Mouse (Mus musculus) hindbrain, embryonic 16.5 days (tissue): ENCODE measurements at regions not wholly inside any gene's neighbourhood (a gene's known extent, or its start where the extent isn't known, plus 50 kb on each side); places are given as distances from the start of the nearest gene placed in this dataset.
"Not testable (repeated sequence)": the region's sequence is repeated elsewhere in the genome, so short reads cannot be mapped to it uniquely, and the experiment has no call there.

ENCODE experiments used
- ATAC-seq: fragments of 200-750 bp; cut with Nextera tagmentation; 2 replicates; pipeline ENCODE4 v1.8.0; 2017; ENCODE audit warnings: moderate TSS enrichment, moderate library complexity
- H3K27ac ChIP-seq: fragments of 300-500 bp; sonication (generic); 2 replicates; pipeline ENCODE4 v1.5.1; 2014; ENCODE audit warnings: low read depth, mild to moderate bottlenecking, control low read depth, low read length, moderate library complexity
- H3K27me3 ChIP-seq: fragments of 300-500 bp; sonication (generic); replicated peaks from 2 replicates; pipeline ENCODE4 v1.6.1; 2014; ENCODE audit warnings: low read length; ENCODE audit not compliant: control insufficient read depth, insufficient read depth
- H3K36me3 ChIP-seq: fragments of 300-500 bp; sonication (generic); 2 replicates; pipeline ENCODE4 v1.6.1; 2014; ENCODE audit warnings: mild to moderate bottlenecking, low read length, moderate library complexity, mixed read lengths; ENCODE audit not compliant: control insufficient read depth, insufficient read depth
- H3K4me1 ChIP-seq: fragments of 300-500 bp; sonication (generic); 2 replicates; pipeline ENCODE4 v1.6.1; 2014; ENCODE audit warnings: low read depth, low read length; ENCODE audit not compliant: control insufficient read depth, insufficient read depth
- H3K4me2 ChIP-seq: fragments of 300-500 bp; sonication (generic); 2 replicates; pipeline ENCODE4 v1.6.1; 2014; ENCODE audit warnings: mild to moderate bottlenecking, low read length, control low read depth, moderate library complexity
- H3K4me3 ChIP-seq: fragments of 300-500 bp; sonication (generic); 2 replicates; pipeline ENCODE4 v1.5.1; 2014; ENCODE audit warnings: mild to moderate bottlenecking, low read length, control low read depth, moderate library complexity
- H3K9ac ChIP-seq: fragments of 300-500 bp; sonication (generic); 2 replicates; pipeline ENCODE4 v1.6.1; 2014; ENCODE audit warnings: low read depth, mild to moderate bottlenecking, control low read depth, low read length, moderate library complexity
- H3K9me3 ChIP-seq: fragments of 300-500 bp; sonication (generic); 2 replicates; pipeline ENCODE4 v1.6.1; 2014; ENCODE audit warnings: mild to moderate bottlenecking, low read length, moderate library complexity; ENCODE audit not compliant: control insufficient read depth
- WGBS: fragments of 180-500 bp; shearing (Covaris S2); extraction: QIAGEN DNeasy Blood & Tissue Kit; methylation state at CpG from one replicate; pipeline ENCODE4 v1.1.7; 2014; 5-methylcytosine and 5-hydroxymethylcytosine counted together

GRCm38 (mm10) chr14:60554222-60554740 is 79.5 kb upstream of the Spata13 start:
- H3K9ac ChIP-seq, result no peak overlapping the region

GRCm38 (mm10) chr14:60556541-60556940 is 77.3 kb upstream of the Spata13 start:
- 65% methylated on average over 5 of the region's 5 CpGs for WGBS
- Histone ChIP-seq H3K27me3 (no peaks in the 10 kb centered on the region), H3K9ac (no peak overlapping the region), H3K36me3 (no peaks in the 10 kb centered on the region), H3K9me3 (no peaks in the 10 kb centered on the region), H3K4me1 (peaks cover 15% of the 10 kb centered on the region), H3K27ac (no peak overlapping the region), H3K4me3 (no peak overlapping the region), H3K4me2 (no peak overlapping the region)
- ATAC-seq, result no peak

More at GRCm38 (mm10) chr14:60554222-60554740, 79.5 kb upstream of the Spata13 start:
- H3K9me3 ChIP-seq, result no peaks in the 10 kb centered on the region
- H3K36me3 ChIP-seq, result no peaks in the 10 kb centered on the region
- H3K27me3 ChIP-seq, result no peaks in the 10 kb centered on the region
- peak overlapping the region; percentile 41 for H3K4me2 ChIP-seq
- H3K4me1 ChIP-seq, result peaks cover 15% of the 10 kb centered on the region
- ATAC-seq, result peak; percentile 96
- whole genome bisulfite sequencing, result 6% methylated on average over 6 of the region's 6 CpGs
- peak overlapping the region; percentile 80 for H3K27ac ChIP-seq
- H3K4me3 ChIP-seq, result no peak overlapping the region

GRCm38 (mm10) chr14:60557020-60557419 is 76.8 kb upstream of the Spata13 start:
- no peak overlapping the region for H3K9ac ChIP-seq
- H3K4me2 ChIP-seq, result no peak overlapping the region
- H3K9me3 ChIP-seq, result no peaks in the 10 kb centered on the region
- WGBS, result 57% methylated on average over 4 of the region's 4 CpGs
- no peak overlapping the region for H3K27ac ChIP-seq
- peaks cover 15% of the 10 kb centered on the region for H3K4me1 ChIP-seq
- H3K27me3 ChIP-seq, result no peaks in the 10 kb centered on the region
- no peak overlapping the region for H3K4me3 ChIP-seq
- H3K36me3 ChIP-seq, result no peaks in the 10 kb centered on the region
- ATAC-seq, result no peak

- ATAC-seq, result no peak
- Histone ChIP-seq H3K27ac (no peak overlapping the region), H3K4me3 (no peak overlapping the region), H3K27me3 (no peaks in the 10 kb centered on the region), H3K4me1 (peaks cover 5% of the 10 kb centered on the region), H3K9me3 (no peaks in the 10 kb centered on the region), H3K4me2 (no peak overlapping the region), H3K36me3 (no peaks in the 10 kb centered on the region), H3K9ac (no peak overlapping the region)
- WGBS, result 74% methylated on average over 5 of the region's 5 CpGs
These were observed 74.4 kb upstream of the Spata13 start for GRCm38 (mm10) chr14:60559376-60559775.

- no peak for ATAC-seq
- WGBS, result 77% methylated on average over 13 of the region's 13 CpGs
- no peak overlapping the region for H3K9ac ChIP-seq
These were observed 73.8 kb upstream of the Spata13 start for GRCm38 (mm10) chr14:60559826-60560529.

DNA sequence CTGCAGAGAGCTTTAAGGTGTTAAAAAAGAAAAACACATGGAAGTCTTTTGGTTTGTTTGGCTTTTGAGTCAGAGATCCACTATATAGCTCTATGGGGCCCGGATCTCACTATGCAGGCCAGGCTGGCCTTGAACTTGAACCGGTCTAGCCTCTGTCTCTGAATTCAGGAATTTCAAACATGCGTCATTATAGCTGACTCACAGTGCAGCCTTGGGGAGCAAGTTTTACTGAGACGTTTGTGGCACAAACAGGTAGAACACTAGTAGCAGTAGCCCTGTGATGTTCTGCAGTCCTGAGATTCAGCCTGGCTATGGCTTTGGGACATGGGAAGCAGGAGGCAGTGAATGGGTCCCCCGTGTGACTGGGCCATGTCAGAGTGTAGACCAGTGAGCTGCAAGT is 57.5 kb upstream of the Spata13 start:
- WGBS, result 83% methylated on average over 5 of the region's 5 CpGs
- Histone ChIP-seq H3K36me3 (no peaks in the 10 kb centered on the region), H3K4me2 (no peak overlapping the region), H3K4me1 (no peaks in the 10 kb centered on the region), H3K27me3 (no peaks in the 10 kb centered on the region), H3K9ac (no peak overlapping the region), H3K4me3 (no peak overlapping the region), H3K9me3 (no peaks in the 10 kb centered on the region), H3K27ac (no peak overlapping the region)
- no peak for ATAC-seq

More at GRCm38 (mm10) chr14:60559826-60560529, 73.8 kb upstream of the Spata13 start:
- no peak overlapping the region for H3K27ac ChIP-seq
- no peaks in the 10 kb centered on the region for H3K9me3 ChIP-seq
- H3K4me1 ChIP-seq, result no peaks in the 10 kb centered on the region; the same call in 1 of the 2 replicates
- no peak overlapping the region for H3K4me3 ChIP-seq
- H3K4me2 ChIP-seq, result no peak overlapping the region
- H3K27me3 ChIP-seq, result no peaks in the 10 kb centered on the region
- H3K36me3 ChIP-seq, result no peaks in the 10 kb centered on the region

GRCm38 (mm10) chr14:60580131-60580530 is 53.7 kb upstream of the Spata13 start:
- H3K4me1 ChIP-seq, H3K27ac ChIP-seq, H3K36me3 ChIP-seq, H3K27me3 ChIP-seq, H3K4me2 ChIP-seq, H3K4me3 ChIP-seq, ATAC-seq, H3K9me3 ChIP-seq, H3K9ac ChIP-seq: not testable (repeated sequence)
